Mouse (Mus musculus) kidney, adult 2 months (tissue): ENCODE results near the gene Ctbp1. TPM values are rescaled to one million over a fixed set of nuclear protein-coding genes. Genes with fewer than 3 reads are reported as not detected.
A peak's percentile ranks its signal among the peaks of the same experiment; 100 is the strongest.

Experiments
- DNase-seq: peaks from one replicate; pipeline ENCODE4 v3.0.0; 2021
- H3K27ac ChIP-seq: fragments of 200-500 bp; 2 replicates; pipeline ENCODE4 v1.5.1; 2012; ENCODE audit warnings: low read depth, low read length, control low read depth, inconsistent platforms; ENCODE audit not compliant: insufficient read depth
- H3K27me3 ChIP-seq: fragments of 200-500 bp; replicated peaks from 2 replicates; pipeline ENCODE4 v1.6.1; 2012; ENCODE audit warnings: mild to moderate bottlenecking, moderate library complexity, low read length, inconsistent platforms; ENCODE audit not compliant: control insufficient read depth, insufficient read depth
- H3K36me3 ChIP-seq: fragments of 200-500 bp; 2 replicates; pipeline ENCODE4 v1.6.1; 2012; ENCODE audit warnings: mild to moderate bottlenecking, moderate library complexity, low read length, inconsistent platforms; ENCODE audit not compliant: control insufficient read depth, insufficient read depth
- H3K4me1 ChIP-seq: fragments of 200-500 bp; 2 replicates; pipeline ENCODE4 v1.6.1; 2011; ENCODE audit warnings: low read length; ENCODE audit not compliant: control insufficient read depth, insufficient read depth
- H3K4me3 ChIP-seq: fragments of 200-500 bp; 2 replicates; pipeline ENCODE4 v1.5.1; 2011; ENCODE audit warnings: mild to moderate bottlenecking, low read depth, low read length, control low read depth; ENCODE audit not compliant: insufficient read depth
- CTCF ChIP-seq: fragments of 200-500 bp; conservative IDR thresholded peaks from 2 replicates; pipeline ENCODE4 v1.5.1; 2011; ENCODE audit warnings: low read depth, mild to moderate bottlenecking, control low read depth, low read length, moderate library complexity, mixed read lengths; ENCODE audit not compliant: insufficient read depth, insufficient read length
- POLR2A ChIP-seq: fragments of 200-500 bp; IDR thresholded peaks from one replicate; pipeline ENCODE4 v1.6.1; 2011; ENCODE audit warnings: low read depth, low read length, control low read depth
- WGBS: fragments of 180-500 bp; shearing (Covaris S2); methylation state at CpG from one replicate; pipeline ENCODE4 v1.1.7; 2018; 5-methylcytosine and 5-hydroxymethylcytosine counted together
- polyA plus RNA-seq: library from polyadenylated mRNA; depleted of rRNA; stranded (reverse); fragments of >200 nt; gene quantifications from 2 replicates; pipeline ENCODE4 v1.2.3, GENCODE M21; 2012

The Ctbp1 gene
- polyA plus RNA-seq, 1 experiment: 209 TPM

- H3K4me1 ChIP-seq: peaks cover 7% of the 10 kb centered on the region; the same call in 1 of the 2 replicates
- no peak for DNase-seq
- H3K27me3 ChIP-seq: no peaks in the 10 kb centered on the region
- TF ChIP-seq POLR2A: no peak
- 58% methylated on average over 5 of the region's 5 CpGs for WGBS
- H3K27ac ChIP-seq: no peak overlapping the region
- H3K4me3 ChIP-seq: no peak overlapping the region
- no peaks in the 10 kb centered on the region for H3K36me3 ChIP-seq
These were observed 44.5 kb downstream of the Ctbp1 start for GRCm38 (mm10) chr5:33230285-33230684.

GRCm38 (mm10) chr5:33228428-33228827 is 46.4 kb downstream of the Ctbp1 start:
- peak; percentile 39 for DNase-seq
- TF ChIP-seq POLR2A (no peak), CTCF (no peak)
- Histone ChIP-seq H3K4me1 (peaks cover 7% of the 10 kb centered on the region; the same call in 1 of the 2 replicates), H3K36me3 (no peaks in the 10 kb centered on the region), H3K27me3 (no peaks in the 10 kb centered on the region), H3K4me3 (no peak overlapping the region), H3K27ac (peak overlapping the region; percentile 7; the same call in 1 of the 2 replicates)
- WGBS: 60% methylated on average over 5 of the region's 5 CpGs

GRCm38 (mm10) chr5:33225673-33226072 is 49.1 kb downstream of the Ctbp1 start:
- no peak for TF ChIP-seq CTCF
- no peak for TF ChIP-seq POLR2A
- H3K27ac ChIP-seq: no peak overlapping the region
- DNase-seq: no peak
- no peaks in the 10 kb centered on the region for H3K36me3 ChIP-seq
- H3K27me3 ChIP-seq: no peaks in the 10 kb centered on the region
- 80% methylated on average over 5 of the region's 5 CpGs for WGBS
- no peak overlapping the region for H3K4me3 ChIP-seq
- peaks cover 7% of the 10 kb centered on the region; the same call in 1 of the 2 replicates for H3K4me1 ChIP-seq

GRCm38 (mm10) chr5:33224491-33224890 is 50.3 kb downstream of the Ctbp1 start:
- Histone ChIP-seq H3K4me1 (peaks cover 7% of the 10 kb centered on the region; the same call in 1 of the 2 replicates), H3K4me3 (no peak overlapping the region), H3K27ac (no peak overlapping the region), H3K36me3 (no peaks in the 10 kb centered on the region), H3K27me3 (no peaks in the 10 kb centered on the region)
- no peak for DNase-seq
- TF ChIP-seq POLR2A (no peak), CTCF (no peak)
- WGBS: 86% methylated on average over 7 of the region's 7 CpGs

- Histone ChIP-seq H3K4me3 (no peak overlapping the region), H3K36me3 (no peaks in the 10 kb centered on the region), H3K27ac (peak overlapping the region; percentile 46), H3K4me1 (peaks cover 2% of the 10 kb centered on the region; the same call in 1 of the 2 replicates), H3K27me3 (no peaks in the 10 kb centered on the region)
- 62% methylated on average over 9 of the region's 9 CpGs for WGBS
- peak; percentile 49 for DNase-seq
- TF ChIP-seq POLR2A (no peak), CTCF (no peak)
These were observed 51.7 kb downstream of the Ctbp1 start for GRCm38 (mm10) chr5:33222841-33223744.

- WGBS: 50% methylated on average over 6 of the region's 6 CpGs
- Histone ChIP-seq H3K36me3 (no peaks in the 10 kb centered on the region), H3K4me3 (no peak overlapping the region), H3K27ac (peak overlapping the region; percentile 46; the same call in 1 of the 2 replicates), H3K27me3 (no peaks in the 10 kb centered on the region), H3K4me1 (no peaks in the 10 kb centered on the region)
- DNase-seq: peak; percentile 64
- TF ChIP-seq CTCF (no peak), POLR2A (no peak)
These were observed 52.4 kb downstream of the Ctbp1 start for GRCm38 (mm10) chr5:33222389-33222788.

GRCm38 (mm10) chr5:33220350-33221044 is 54.3 kb downstream of the Ctbp1 start:
- H3K4me3 ChIP-seq: no peak overlapping the region
- H3K27me3 ChIP-seq: no peaks in the 10 kb centered on the region
- peak; percentile 51 for DNase-seq
- no peak overlapping the region for H3K27ac ChIP-seq
- no peaks in the 10 kb centered on the region for H3K36me3 ChIP-seq
- no peaks in the 10 kb centered on the region for H3K4me1 ChIP-seq
- TF ChIP-seq POLR2A: no peak
- no peak for TF ChIP-seq CTCF
- 64% methylated on average over 10 of the region's 10 CpGs for WGBS
